Mouse (Mus musculus): Measurements from ENCODE around the gene Gm12166. TPM values are rescaled to one million over a fixed set of nuclear protein-coding genes. Genes with fewer than 3 reads are reported as not detected.
"Not testable (repeated sequence)": the region's sequence is repeated elsewhere in the genome, so short reads cannot be mapped to it uniquely, and the experiment has no call there.

The Gm12166 gene
- 5.2 and 7.3 TPM in 2 replicates for polyA plus RNA-seq (2015; fragmentation: Nextera tagmentation; extraction: Ambion mirVana)

DNA sequence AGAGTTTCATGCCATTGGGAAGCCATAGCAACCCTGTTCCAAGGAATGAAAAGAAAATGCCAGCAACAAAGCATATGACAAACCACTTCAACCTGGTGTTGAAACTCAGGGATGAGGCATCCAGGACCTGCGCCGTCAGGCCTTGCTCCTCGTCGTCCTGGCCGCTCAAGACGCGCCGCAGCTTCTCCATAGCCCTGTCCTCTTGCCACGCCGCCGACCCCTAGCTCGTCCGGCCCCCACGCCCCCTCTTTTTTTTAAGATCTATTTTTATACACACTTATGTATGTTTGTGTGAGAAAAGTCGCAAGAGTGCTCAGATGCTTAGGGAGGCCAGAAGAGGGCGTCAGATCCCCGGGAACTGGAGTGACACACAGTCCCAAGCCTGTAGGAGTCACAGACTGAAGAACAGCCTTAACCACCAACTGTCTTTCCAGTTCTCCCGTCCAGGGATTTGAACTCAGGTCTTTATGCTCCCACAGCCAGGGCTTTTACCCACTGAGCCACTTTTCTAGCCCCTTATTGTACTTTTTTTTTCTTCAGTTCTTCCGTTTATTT, at the start of gene Gm12166:
Gene Gm12166 (minus strand): TSS at position 217 of the 555 bp plus-strand sequence.
- H3K4me2 ChIP-seq (replicated peaks); H3K36me3 ChIP-seq; ATAC-seq; H3K27me3 ChIP-seq (replicated peaks); H3K9me3 ChIP-seq; H3K4me1 ChIP-seq (replicated peaks); H3K9ac ChIP-seq; H3K27ac ChIP-seq; H3K4me3 ChIP-seq (replicated peaks): not testable (repeated sequence)
- 34% methylated on average over 19 of the region's 19 CpGs for WGBS

DNA sequence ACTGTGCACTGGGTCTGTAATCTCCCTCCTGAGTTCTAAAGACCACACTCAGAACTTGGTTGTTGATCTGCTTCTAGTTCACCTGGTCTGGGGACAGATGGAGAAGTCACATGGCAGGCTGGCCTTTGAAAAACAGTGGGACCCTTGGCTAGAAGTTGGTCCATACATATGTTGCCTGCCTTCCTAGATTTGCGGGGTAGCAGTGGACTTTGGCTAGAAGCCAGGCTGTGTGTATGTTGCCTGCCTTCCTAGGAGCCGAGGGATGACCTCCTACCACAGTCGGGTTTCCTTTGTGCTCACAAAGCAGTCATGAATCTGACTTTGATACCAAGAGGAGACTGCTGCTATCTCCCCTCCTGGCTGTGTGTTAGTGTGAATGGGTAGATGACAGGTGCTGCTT, 44.9 kb upstream of the Gm12166 start:
- Histone ChIP-seq H3K9me3 (no peaks in the 10 kb centered on the region), H3K27me3 (replicated peaks) (no peaks in the 10 kb centered on the region), H3K4me2 (replicated peaks) (no peak overlapping the region), H3K36me3 (peaks cover 4% of the 10 kb centered on the region; the same call in 1 of the 2 replicates), H3K4me1 (replicated peaks) (0 out of 2 replicates have a peak, but pooled peaks cover 3% of the 10 kb centered on the region), H3K27ac (no peak overlapping the region), H3K9ac (no peak overlapping the region), H3K4me3 (replicated peaks) (no peak overlapping the region)
- ATAC-seq, result no peak
- WGBS, result 82% methylated on average over 3 of the region's 3 CpGs

DNA sequence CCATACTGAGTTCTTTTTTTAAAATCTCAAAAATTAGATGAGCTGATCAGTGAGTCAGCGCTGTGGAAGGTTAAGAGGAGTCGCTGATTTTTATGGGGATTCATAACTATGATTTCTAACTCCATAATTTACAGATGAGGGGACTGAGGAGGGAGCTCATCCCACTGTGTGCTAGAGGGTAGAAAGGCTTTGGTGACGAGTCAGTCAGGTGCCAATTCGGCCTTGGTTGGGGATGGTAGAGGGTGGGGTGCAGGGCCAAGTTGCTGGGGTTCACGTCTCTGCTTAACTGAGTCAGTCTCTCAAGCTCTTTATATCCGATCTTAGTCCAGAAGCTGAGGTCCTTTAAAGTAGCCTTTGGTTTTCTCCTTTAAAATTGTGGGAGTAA, 44.1 kb upstream of the Gm12166 start:
- no peak overlapping the region for H3K4me2 ChIP-seq (replicated peaks)
- no peak overlapping the region for H3K4me3 ChIP-seq (replicated peaks)
- 90% methylated on average over 6 of the region's 6 CpGs for WGBS
- H3K27me3 ChIP-seq (replicated peaks), result no peaks in the 10 kb centered on the region
- H3K36me3 ChIP-seq, result peaks cover 4% of the 10 kb centered on the region; the same call in 1 of the 2 replicates
- ATAC-seq, result no peak
- H3K27ac ChIP-seq, result no peak overlapping the region
- H3K9ac ChIP-seq, result no peak overlapping the region
- 0 out of 2 replicates have a peak, but pooled peaks cover 10% of the 10 kb centered on the region for H3K4me1 ChIP-seq (replicated peaks)
- H3K9me3 ChIP-seq, result no peaks in the 10 kb centered on the region

DNA sequence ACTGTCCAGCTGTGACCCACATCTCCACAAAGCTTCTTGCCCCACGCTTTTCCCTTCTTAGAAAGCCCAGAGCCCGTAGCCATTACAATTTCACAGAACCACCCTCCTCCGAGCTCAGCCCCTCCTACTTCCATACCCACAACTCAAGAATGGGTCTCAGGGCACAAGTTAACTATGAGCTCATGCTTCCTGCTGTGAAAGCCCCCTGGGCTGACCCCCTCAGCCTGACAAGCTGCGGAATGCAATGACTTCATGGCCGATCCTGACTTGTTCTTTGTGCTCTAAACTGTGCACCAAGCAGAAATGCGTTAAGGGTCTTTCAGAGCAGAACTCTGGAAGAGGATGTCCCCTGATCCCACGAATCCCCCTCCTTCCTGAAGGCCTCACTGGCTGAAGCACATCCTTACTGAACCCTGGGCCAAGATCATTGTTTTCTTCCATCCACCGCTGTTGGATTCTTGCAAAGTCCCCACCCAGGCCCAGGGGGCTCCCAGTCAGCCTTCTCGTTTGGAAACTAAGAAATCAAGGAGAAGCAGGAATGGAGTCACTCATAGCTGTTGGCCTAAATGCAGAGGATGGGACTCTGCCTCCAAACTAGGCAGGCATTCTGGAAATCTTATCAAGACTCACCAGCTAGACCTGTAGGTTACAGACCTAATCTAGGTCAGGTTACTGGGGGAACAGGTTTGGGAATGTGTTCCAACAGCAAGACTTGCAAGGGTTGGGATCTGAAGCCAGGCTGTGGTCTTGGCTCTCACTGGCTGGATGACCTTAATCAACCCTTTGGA, 43.5 kb upstream of the Gm12166 start:
- H3K4me3 ChIP-seq (replicated peaks), result no peak overlapping the region
- no peaks in the 10 kb centered on the region; the same call in 1 of the 2 replicates for H3K36me3 ChIP-seq
- ATAC-seq, result no peak
- H3K4me1 ChIP-seq (replicated peaks), result peaks cover 14% of the 10 kb centered on the region; the same call in 1 of the 2 replicates
- H3K9ac ChIP-seq, result no peak overlapping the region
- H3K27ac ChIP-seq, result no peak overlapping the region
- WGBS, result 72% methylated on average over 9 of the region's 9 CpGs
- no peak overlapping the region for H3K4me2 ChIP-seq (replicated peaks)
- no peaks in the 10 kb centered on the region for H3K9me3 ChIP-seq
- H3K27me3 ChIP-seq (replicated peaks), result no peaks in the 10 kb centered on the region

DNA sequence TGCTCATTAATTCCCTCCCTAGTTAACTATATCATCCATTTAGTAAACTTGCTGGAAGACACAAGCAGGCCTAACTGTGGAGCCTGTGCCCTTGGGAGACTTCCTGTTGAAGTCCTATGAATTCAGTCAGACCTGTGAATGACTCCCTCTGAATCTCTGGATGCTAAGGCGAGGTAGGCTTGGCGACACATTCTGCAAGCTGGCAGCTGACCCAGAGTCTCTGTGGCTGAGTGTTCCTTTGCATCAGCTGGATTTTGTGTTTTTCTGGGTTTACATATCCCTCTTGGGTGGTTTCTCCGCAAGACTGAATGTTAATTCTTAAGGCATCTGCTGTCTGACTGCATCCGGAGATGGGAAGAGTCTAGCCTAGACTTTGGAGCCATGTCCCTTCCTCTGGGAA, 40.0 kb upstream of the Gm12166 start:
- 0 out of 2 replicates have a peak overlapping the region, but pooled peaks have one; percentile 56 for H3K27ac ChIP-seq
- no peaks in the 10 kb centered on the region for H3K27me3 ChIP-seq (replicated peaks)
- peaks cover 30% of the 10 kb centered on the region; the same call in 1 of the 2 replicates for H3K4me1 ChIP-seq (replicated peaks)
- H3K4me2 ChIP-seq (replicated peaks), result no peak overlapping the region
- ATAC-seq, result no peak
- H3K9me3 ChIP-seq, result no peaks in the 10 kb centered on the region
- H3K9ac ChIP-seq, result no peak overlapping the region
- no peak overlapping the region for H3K4me3 ChIP-seq (replicated peaks)
- 62% methylated on average over 4 of the region's 4 CpGs for WGBS
- H3K36me3 ChIP-seq, result no peaks in the 10 kb centered on the region; the same call in 1 of the 2 replicates

DNA sequence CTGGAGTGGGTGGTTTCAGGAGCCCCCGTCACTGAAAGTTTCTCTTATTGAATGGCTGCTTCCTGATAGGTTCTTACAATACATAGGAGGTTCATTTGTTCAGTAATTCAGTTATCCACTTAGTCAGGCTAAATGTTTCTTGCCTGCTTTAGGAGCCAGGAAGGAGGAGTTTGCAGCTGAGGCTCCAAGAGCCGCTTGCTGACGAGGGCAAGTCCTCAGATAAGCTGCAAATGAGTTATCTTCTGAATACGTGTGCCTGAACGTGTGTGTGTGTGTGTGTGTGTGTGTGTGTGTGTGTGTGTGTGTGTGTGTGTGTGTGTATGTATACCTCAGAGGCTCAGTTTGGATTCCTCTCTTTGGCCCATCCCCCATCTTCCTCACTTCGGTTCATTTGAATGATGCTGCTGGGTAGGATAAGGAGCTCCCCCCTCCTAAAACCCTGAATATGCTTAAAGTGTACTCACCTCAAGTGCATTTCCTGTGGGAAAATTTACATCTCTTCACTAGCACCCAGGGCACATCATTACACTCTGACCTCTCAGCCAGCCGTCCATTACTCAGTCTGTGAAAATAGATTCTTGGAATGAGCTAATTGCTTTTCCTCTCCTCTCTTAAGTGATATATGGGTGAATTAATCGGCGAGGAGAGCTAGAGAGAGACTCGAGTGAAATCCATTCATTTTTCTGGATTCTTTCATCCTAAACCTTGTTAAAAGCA, 39.0 kb upstream of the Gm12166 start:
- Histone ChIP-seq H3K36me3 (no peaks in the 10 kb centered on the region; the same call in 1 of the 2 replicates), H3K9ac (no peak overlapping the region), H3K27me3 (replicated peaks) (no peaks in the 10 kb centered on the region), H3K4me3 (replicated peaks) (no peak overlapping the region), H3K9me3 (no peaks in the 10 kb centered on the region), H3K27ac (peak overlapping the region; percentile 74; the same call in 1 of the 2 replicates), H3K4me1 (replicated peaks) (peaks cover 30% of the 10 kb centered on the region; the same call in 1 of the 2 replicates), H3K4me2 (replicated peaks) (no peak overlapping the region)
- no peak for ATAC-seq
- 34% methylated on average over 10 of the region's 10 CpGs for WGBS

DNA sequence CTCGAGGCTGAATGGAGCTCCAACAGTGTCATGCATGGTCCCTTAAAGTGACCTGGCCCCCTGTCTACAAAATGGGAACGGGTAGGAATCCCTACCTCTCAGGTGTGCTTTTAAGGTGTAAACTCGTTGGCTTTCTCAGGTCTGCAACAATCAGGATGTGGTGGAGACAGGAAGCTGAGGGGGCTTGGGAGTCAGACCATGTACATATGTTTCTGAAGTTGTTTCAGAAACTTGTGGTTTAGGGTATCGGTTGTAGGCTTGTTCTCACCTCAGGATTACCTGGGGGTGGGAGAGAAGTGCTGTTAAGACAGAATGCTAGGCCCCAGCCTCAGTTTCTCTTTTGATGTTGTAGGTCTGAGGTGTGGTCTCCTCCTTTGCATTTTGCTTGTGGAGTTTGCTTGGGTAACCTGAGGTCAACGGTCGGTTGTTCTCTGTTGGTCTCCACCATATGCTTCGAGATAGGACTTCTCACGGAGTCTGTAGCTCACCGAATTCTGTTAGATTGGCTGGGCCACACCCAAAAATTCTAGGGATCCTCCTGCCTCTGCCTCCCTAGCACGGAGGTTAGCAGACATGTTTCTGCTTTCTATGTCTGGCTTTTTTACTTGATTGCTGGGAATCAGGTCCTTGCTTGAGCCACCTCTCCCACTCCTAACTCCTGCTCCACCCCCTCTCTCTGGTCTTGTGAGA, 38.1 kb upstream of the Gm12166 start:
- 87% methylated on average over 10 of the region's 10 CpGs for WGBS
- H3K9me3 ChIP-seq, result no peaks in the 10 kb centered on the region
- H3K27ac ChIP-seq, result peak overlapping the region; percentile 74
- H3K4me3 ChIP-seq (replicated peaks), result no peak overlapping the region
- H3K36me3 ChIP-seq, result no peaks in the 10 kb centered on the region; the same call in 1 of the 2 replicates
- H3K4me2 ChIP-seq (replicated peaks), result no peak overlapping the region
- H3K27me3 ChIP-seq (replicated peaks), result no peaks in the 10 kb centered on the region
- no peak overlapping the region for H3K9ac ChIP-seq
- ATAC-seq, result no peak
- peaks cover 33% of the 10 kb centered on the region; the same call in 1 of the 2 replicates for H3K4me1 ChIP-seq (replicated peaks)

DNA sequence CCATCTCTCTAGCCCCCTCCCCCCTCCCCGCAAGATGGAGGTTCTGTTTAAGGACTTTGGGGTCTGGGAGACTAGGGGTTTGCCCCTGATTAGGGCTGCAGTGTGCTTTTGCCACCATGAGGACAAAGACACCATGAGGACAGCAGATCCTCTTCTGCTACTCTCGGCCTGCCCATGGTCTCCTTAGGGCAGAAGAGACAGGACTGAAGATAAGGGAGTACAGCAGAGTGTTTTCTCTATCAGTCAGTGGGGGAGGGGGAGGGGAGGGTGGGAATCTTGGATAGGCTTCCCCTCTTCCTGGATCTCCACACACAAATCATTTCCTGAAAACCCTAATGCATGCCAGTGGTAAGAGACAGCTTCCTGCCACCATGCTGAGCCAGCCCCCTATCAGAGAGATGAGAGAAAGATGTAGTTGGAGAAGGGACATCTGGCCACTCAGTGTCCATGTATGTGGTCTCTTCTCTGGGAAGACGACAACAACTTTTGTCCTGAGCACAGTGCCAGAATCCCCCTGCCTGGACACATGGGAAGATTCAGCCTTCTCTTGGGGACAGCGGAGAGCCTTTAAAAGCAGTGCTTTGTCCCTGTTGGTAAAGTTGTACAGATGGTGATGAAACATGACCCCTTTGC, 37.1 kb upstream of the Gm12166 start:
- 57% methylated on average over 4 of the region's 4 CpGs for WGBS
- Histone ChIP-seq H3K9me3 (no peaks in the 10 kb centered on the region), H3K4me3 (replicated peaks) (no peak overlapping the region), H3K9ac (no peak overlapping the region), H3K4me2 (replicated peaks) (no peak overlapping the region), H3K4me1 (replicated peaks) (peaks cover 33% of the 10 kb centered on the region; the same call in 1 of the 2 replicates), H3K27ac (peak overlapping the region; percentile 74), H3K36me3 (no peaks in the 10 kb centered on the region; the same call in 1 of the 2 replicates), H3K27me3 (replicated peaks) (no peaks in the 10 kb centered on the region)
- ATAC-seq, result peak; percentile 55

DNA sequence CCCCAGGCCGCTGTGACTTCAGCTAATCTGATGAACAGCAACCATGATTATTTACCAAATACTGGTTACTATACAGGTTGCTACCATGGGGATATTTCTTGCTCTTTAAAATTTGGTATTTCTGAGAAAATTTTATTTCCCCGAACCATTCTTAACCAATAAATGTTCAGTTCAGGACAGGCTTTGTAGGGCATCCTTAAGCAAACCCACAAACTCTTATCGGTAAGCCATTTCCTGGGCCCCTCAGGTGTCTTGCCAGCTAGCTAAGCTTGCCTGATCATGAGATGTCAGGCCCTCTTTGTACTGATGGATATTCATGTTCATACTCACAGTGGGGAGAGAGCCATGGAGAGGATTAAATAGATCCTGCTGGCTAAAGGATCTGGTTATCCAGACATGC, 34.3 kb upstream of the Gm12166 start:
- peaks cover 25% of the 10 kb centered on the region; the same call in 1 of the 2 replicates for H3K4me1 ChIP-seq (replicated peaks)
- H3K27ac ChIP-seq, result peak overlapping the region; percentile 14
- no peaks in the 10 kb centered on the region for H3K27me3 ChIP-seq (replicated peaks)

DNA sequence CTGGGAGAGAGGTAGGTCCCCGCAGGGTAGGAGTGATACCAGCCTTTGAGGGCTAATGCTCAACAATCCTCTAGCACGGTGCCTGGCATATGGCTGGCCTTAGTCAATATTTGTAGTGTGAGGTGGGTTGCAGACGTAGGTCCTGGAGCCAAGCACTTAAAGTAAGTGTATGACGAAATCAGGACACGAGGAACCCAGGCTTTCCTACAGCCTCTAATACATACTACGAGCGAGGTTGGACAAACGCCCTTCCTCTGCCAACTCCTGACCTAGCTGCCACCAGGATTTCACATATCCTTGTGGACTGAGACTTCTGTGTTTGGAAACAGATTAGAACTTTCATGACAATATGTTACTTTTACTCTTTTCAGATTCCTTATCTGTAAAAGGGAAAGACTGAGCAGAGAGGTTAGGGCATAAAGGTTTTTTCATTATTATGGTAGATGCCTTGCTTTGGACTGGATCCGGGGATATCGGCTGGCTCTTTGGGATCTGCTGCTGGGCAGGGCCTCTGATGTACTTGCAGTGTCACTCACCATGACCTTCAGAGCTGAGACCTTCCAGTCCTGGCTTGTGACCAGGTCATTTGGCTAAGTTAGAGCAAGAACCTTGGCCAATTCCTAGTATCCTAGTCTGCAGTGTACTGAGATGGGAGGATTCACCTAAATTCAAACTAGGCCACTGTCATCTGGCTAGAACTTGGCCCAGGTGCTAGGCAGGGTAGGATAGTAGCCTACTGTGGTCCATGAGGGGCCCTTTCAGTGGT, 33.5 kb upstream of the Gm12166 start:
- no peak overlapping the region for H3K9ac ChIP-seq
- ATAC-seq, result no peak
- peak overlapping the region; percentile 9; the same call in 1 of the 2 replicates for H3K27ac ChIP-seq
- H3K4me2 ChIP-seq (replicated peaks), result no peak overlapping the region
- H3K36me3 ChIP-seq, result no peaks in the 10 kb centered on the region
- H3K9me3 ChIP-seq, result no peaks in the 10 kb centered on the region
- peaks cover 18% of the 10 kb centered on the region; the same call in 1 of the 2 replicates for H3K4me1 ChIP-seq (replicated peaks)
- WGBS, result 89% methylated on average over 10 of the region's 10 CpGs
- H3K4me3 ChIP-seq (replicated peaks), result no peak overlapping the region
- H3K27me3 ChIP-seq (replicated peaks), result no peaks in the 10 kb centered on the region

More for the DNA sequence above, 34.3 kb upstream of the Gm12166 start:
- ATAC-seq, result no peak
- Histone ChIP-seq H3K4me2 (replicated peaks) (no peak overlapping the region), H3K9me3 (no peaks in the 10 kb centered on the region), H3K9ac (no peak overlapping the region), H3K4me3 (replicated peaks) (no peak overlapping the region), H3K36me3 (no peaks in the 10 kb centered on the region)
- WGBS, result 92% methylated on average over 3 of the region's 3 CpGs

DNA sequence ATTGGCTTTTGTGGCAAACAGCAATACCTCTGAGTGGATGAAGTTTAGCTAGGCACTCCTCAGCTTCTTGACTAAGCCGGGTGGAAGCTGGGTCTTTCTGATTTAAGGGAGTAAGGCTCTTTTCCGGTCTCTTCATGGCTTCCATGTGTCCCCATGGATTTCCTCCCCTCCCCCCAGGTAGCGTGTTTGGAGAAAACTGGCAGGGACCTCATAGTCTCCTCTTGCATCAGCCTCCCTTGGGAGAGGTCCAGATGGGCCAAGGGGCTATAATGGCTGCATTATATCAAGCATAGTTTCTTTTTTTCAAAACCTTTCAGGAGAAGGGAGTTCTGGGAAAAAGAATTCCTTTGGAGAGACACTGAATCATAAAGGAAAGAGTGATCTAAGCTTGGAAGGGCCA, 32.4 kb upstream of the Gm12166 start:
- 76% methylated on average over 3 of the region's 3 CpGs for WGBS

More for the DNA sequence above, 32.4 kb upstream of the Gm12166 start:
- no peaks in the 10 kb centered on the region for H3K36me3 ChIP-seq
- H3K4me2 ChIP-seq (replicated peaks), result no peak overlapping the region
- no peak overlapping the region for H3K4me3 ChIP-seq (replicated peaks)
- H3K27ac ChIP-seq, result peak overlapping the region; percentile 49; the same call in 1 of the 2 replicates
- H3K9ac ChIP-seq, result no peak overlapping the region
- no peaks in the 10 kb centered on the region for H3K27me3 ChIP-seq (replicated peaks)
- ATAC-seq, result no peak
- peaks cover 10% of the 10 kb centered on the region; the same call in 1 of the 2 replicates for H3K4me1 ChIP-seq (replicated peaks)
- no peaks in the 10 kb centered on the region for H3K9me3 ChIP-seq
